Mouse (Mus musculus): Measurements from ENCODE around the gene Dcn.

Dcn gene

DNA sequence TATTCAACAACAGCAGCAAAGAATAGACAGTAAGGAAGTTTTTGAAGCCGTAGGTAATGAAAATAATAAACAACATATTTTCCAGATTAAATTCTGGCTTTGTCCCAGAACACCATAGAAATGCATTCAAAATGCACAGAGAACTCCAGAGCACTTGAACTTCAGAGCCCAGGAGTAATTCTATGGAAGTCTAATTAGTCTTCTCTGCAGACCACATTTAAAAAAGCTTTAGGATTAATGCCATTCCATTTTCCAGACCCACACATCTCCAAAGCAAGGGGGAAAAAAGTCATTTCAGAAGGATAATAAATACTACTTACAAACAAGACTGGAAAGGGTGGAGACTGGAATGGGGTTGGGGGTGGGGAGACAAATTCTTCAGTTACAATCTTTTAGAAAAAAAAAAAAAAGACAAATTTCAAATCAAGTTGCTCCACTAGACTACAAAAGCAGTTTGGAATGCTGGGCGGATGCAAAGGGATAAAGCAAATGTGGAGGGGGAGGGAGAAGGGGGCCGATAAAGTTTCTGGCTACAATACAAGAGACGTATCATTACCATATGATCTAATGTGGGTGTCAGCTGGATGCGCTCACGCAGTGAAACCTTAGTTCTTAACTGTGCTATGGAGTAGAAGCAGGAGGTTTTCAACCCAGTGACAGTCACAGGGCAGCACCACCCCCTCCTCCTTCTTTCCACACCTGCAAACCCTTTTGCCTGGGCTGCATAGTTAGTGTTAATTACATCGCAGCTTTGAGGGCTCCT, at the start of gene Dcn:
Gene Dcn, plus strand, starts transcription at position 606 of the 763 bp plus-strand sequence.
- in situ Hi-C loops (cut with MboI; ENCODE audit: unreplicated experiment in 2 of 2): no loop called here

DNA sequence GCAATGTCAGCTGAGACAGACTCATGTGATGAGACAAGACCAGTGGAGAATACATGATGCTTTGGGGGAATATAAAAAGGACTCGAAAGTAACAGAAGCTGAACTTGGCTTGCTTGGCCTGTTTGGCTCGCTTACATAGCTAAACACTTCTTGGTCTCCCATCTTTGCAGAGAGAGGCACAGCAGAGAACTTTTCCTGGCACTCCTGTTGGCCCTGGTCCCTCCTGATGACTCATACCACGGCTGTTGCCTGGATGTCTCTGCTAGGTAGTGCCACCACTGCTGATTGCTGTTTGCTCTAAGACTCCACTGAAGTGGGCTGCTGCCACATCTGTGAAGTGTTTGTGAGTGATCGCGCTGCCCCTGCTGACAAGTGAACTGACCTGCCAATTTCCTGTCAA, 42.7 kb upstream of the Dcn start:
- in situ Hi-C loops (cut with MboI; ENCODE audit: unreplicated experiment in 2 of 2): no loop called here

DNA sequence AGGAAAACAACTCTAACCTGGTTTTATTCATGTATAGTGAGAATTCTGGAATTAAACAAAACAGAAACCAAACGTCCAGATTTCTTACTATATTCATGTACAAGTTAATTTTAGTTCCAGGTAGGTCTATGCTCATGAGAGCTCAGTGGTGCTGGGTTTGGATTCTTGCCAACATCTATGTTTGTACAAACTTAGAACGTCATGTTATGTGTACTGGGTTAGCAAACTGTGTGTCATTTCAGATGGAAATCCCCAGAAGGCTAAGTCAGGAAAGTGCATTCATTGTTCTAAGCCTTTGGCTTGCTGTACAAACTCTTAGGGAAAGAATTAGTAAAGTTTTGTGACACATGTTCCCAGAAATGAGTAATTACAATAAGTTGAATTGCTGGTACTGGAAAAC, 37.1 kb upstream of the Dcn start:
- in situ Hi-C loops (cut with MboI; ENCODE audit: unreplicated experiment in 2 of 2): no loop called here

DNA sequence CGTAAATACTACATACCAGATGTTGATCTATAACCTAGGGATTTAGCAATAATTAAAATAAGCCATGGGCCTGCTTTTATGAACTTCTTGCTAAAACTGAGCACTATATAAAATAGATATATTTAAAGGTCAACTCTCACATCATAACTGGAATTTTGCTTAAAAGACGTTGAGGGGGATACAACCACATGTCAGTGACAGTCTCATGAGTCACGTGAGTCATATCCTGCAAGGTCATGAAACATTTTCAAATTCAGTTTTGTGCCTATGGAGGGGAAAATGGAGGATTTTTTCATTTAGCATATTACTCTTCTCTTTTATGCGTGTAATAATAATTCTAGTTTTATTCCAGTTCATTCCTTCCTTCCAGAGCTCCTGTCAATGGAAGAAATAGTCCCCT, 32.9 kb upstream of the Dcn start:
- in situ Hi-C loops (cut with MboI; ENCODE audit: unreplicated experiment in 2 of 2): no loop called here

DNA sequence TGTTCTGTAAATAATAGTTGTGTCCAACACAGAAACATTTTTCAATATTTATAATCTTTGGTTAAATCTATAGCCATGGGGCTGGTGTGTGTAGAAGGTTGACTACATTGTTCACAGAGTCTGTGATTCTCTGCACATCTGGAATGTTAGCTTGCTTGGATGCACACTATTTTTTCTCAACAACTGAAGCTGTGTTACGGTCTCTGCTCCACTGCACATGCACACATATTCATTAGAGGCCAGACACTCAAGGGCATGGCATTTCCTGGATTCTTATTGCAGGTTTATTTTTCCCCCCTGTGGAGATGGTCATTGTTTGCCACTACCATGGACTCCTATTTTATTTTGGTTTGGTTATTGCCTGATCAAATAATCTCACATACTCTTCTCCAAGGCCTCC, 26.5 kb upstream of the Dcn start:
- in situ Hi-C loops (cut with MboI; ENCODE audit: unreplicated experiment in 2 of 2): no loop called here

DNA sequence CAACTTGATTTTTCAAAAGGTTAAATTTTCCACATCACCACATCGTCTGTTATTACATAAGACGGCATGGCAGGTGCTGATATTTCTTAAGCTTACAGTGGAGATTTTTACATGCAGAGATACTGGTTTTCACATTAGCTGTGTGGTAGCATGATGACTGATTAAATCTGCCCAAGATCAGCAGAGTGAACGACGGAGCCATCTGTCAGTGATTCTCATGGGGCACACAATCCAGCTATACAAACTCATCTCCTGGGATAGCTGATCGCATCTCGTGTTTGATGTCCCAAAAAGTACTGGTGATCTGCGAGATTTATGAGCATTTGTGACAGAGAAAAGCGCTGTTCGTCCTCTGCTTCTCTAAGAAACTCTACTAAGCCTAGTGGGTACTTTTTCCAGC, 25.9 kb upstream of the Dcn start:
- in situ Hi-C loops (cut with MboI; ENCODE audit: unreplicated experiment in 2 of 2): no loop called here

DNA sequence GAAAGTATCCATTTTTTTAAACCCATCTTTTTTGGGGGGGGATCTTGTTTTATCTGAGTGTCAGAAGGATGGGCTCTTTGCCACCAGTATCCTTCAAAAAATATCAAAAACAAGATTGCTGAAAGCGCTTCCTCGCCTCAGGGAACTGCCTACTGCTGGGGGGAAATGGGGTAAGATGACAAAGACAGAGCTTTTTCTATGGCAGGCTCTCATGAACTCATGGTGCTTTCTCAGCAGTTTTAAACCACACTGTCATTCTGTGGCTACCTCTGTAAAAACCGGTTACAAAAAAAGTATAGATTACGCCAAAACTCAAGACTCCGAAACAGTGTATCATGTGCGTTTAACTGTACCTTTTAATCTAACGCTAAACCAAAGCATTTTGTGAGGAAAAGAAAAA, 22.4 kb upstream of the Dcn start:
- in situ Hi-C loops (cut with MboI; ENCODE audit: unreplicated experiment in 2 of 2): no loop called here

DNA sequence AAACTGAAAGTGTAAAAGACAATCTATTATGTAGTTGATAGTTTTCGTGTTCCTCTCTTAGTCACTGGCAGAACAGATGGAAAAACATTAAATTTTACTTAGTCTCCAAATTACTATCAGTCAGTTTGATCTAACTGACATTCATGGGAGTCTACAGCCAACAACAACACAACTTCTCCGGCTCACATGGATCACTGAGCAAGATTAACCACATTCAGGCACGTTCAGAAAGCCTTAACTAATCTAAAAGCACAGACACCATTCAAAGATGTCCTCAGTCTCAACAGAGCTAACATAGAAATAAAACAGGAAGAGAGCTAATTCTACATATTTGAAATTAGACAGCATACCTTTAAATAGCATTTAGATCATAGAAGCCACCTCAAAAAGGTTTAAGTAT, 12.6 kb upstream of the Dcn start:
- in situ Hi-C loops (cut with MboI; ENCODE audit: unreplicated experiment in 2 of 2): no loop called here

DNA sequence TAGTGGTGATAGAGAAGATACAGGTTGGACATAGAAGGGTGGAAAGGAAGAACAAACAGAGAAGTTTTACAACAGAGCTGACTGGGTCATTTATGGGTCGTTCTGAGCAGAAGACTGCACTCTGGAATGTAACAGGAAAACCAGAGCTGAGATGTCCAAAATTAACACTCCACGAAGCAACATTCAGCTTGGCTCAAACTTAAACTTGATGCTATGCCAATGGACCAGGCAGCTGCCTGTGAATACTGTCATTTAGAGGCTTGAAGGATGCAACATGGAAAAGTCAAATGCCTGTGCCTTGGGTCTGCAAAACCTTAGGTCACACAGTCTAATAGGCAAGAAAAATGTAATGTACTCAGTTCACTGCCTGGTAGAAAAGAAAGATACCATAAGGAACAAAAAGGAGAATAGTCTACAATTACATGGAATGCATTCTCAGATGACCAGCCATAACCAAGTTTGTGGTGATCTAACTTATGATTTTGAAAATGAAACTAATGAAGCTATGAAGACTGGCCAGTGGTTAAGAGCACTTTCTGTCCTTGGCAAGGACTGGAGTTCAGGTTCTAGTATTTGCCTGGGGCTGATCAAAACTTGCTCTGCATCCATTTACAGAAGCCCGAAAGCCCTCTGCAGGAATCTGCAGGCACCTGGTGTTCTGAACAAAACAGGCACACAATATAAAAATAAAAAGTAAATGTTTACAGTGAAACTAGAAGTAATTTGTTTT, 9.8 kb upstream of the Dcn start:
- in situ Hi-C loops (cut with MboI; ENCODE audit: unreplicated experiment in 2 of 2): no loop called here

DNA sequence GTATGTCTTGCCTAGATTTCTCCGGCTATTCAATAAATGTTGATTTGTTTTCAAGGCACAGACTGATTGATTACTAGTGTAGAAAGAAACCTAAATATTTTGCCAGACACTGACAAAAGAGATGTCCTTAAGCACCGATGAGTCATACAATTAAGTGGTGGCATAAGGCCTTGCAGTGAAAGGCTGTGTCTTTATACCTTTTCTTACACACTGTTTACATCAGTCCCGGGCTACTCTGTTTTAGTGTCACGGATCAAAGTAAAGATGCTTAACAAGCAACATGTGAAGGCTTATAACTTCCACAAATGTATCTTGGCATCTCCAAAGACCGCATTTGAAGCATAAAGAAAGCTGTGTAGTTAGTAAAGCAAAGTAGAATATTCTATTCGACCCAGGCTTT, 3.9 kb upstream of the Dcn start:
- in situ Hi-C loops (cut with MboI; ENCODE audit: unreplicated experiment in 2 of 2): no loop called here

DNA sequence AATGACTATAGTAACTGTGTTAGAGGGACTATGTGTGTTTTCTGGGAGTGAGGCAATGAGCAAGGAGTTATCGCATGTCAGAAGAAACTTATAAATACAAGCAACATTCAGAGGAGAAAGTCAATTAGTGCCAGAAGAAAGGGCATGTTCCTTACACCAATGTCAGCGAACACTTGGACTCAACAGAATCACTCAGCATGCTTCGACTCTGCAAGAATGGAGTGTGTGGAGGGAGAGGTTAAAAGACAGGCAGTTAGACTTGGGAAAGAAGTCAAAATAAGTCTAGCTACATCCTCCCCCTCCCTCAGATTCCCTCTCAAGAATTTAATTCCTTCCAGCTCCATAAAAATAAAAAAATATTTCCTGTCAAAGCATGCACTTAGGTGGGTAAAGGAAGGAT, 1.1 kb upstream of the Dcn start:
- in situ Hi-C loops (cut with MboI; ENCODE audit: unreplicated experiment in 2 of 2): no loop called here

DNA sequence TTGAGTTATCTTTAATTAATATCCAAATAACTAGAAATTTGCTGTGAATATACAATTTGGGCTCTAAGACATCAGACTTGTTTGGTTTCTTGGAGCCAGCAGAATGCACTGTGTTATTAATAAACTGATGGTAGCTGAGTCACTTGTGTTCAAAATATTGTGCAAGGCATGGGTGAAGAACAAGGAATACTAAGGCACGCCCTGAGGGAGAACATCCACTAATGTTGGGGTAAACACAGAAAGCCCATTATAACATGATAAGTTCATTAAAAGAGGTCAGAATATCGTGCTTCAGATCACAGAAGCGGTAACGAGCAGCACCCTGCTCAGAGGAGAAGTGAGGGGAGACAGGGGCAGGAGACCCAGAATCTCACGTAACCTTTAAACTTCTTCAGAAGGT, 2.7 kb downstream of the Dcn start:
- in situ Hi-C loops (cut with MboI; ENCODE audit: unreplicated experiment in 2 of 2): no loop called here

DNA sequence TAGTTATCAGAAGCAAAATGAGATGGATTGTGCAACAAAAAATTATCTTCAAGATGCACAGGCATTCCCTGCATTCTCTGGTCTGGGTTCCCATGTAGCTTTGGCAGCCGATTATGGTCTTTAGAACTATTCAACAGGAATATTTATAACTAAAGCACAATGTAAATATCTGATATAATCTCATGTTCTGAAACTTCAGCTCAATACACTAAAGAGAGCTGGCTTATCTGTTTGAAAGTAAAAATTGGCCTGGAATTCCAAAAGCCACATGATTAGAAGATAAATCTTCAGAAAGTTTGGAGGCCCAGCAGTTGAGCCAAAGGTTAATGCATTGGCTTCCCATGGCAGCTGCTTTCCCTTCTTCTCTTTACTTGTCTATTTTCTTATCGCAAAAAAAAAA, 4.6 kb downstream of the Dcn start:
- in situ Hi-C loops (cut with MboI; ENCODE audit: unreplicated experiment in 2 of 2): no loop called here

DNA sequence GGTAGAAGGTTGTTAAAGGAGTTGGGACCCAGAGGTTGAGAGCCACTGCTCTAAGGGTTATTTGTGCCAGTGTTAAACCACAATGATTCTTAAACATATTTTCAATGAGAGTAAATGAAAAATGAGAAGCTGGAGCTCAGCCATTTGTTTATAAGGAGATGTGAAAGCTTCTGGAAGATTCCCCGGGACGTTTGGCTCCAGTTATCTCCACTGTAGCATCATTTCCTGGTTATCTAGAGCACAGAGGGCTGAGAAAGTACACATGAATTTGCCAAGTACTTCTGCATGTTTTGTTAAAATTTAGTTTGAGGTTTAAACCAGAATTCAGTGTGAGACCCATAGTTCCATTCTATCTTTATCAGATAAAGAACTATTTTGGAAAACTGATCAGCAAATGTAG, 5.7 kb downstream of the Dcn start:
- in situ Hi-C loops (cut with MboI; ENCODE audit: unreplicated experiment in 2 of 2): no loop called here

DNA sequence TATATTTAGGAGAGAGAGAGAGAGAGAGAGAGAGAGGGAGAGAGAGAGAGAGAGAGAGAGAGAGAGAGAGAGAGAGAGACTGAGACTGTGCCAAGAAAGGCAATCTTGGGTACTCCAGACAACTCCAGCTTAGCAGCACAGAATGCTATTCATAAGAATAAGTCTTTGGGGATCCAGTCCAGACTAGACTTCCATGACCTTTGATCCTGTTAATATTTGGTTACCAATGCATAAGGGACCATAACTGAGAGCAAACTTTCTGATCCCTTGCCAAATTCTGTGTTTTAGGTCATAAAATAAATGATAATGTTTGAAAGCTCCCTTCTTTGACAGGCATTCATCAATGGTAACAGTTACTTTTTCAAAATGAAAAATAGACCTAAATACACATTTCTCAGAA, 6.7 kb downstream of the Dcn start:
- in situ Hi-C loops (cut with MboI; ENCODE audit: unreplicated experiment in 2 of 2): no loop called here

DNA sequence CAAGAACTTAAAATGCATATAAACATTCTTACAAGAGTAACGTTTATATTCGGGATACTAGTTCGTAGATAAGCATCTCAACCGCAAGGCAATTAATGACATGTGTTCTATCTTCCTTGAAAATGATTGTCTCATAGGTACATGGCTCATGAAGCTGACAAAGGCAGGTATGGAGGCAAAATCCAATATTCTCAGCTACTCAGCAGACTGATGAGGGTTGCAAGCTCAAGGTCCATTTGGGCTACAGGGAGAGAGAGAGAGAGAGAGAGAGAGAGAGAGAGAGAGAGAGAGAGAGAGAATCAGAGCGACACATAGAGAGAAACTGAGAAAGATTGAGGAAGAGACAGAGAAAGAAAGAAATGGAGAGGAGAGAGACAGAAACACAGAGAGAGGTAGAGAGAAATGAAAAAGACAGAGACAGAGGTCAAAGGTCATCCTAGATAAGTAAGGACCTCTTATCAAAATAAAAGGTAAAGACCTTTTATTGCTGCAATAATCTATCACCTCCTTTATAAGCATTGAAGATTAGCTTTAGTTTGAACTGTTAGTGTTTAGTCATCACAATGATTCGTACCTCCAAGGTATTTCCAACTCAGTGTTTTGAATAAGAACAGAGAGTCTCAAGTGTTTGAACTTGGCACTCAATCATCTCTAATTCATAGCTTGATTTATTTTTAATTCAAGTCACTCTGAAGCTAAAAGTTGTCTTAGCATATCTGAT, 8.0 kb downstream of the Dcn start:
- in situ Hi-C loops (cut with MboI; ENCODE audit: unreplicated experiment in 2 of 2): no loop called here

DNA sequence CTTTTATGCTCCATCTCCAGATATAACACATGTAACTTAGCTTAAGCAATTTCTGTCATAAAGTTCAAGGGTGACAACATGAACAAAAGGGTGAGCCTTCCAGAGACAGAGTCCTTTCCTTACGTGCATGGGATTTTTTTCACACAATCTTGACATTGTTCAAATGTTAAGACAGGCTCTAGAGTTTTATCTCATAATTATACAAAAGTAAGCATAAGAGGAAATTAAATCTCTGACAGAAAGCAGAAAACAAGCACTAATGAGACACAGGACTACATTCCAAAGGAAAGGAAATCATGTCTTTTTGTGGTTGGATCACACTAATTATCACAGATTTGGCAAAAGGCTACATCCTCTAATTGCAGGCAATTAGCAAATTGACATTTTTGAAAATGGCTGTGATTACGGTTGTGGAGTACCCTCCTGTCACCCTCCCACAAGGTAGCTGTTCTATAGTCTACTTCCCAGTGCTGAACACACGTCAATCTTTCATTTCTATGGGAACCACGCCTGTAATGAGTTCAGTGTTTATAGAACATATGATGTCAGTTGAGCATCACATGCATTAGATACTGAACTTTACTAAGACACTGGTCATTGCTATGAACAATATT, 13.1 kb downstream of the Dcn start:
- in situ Hi-C loops (cut with MboI; ENCODE audit: unreplicated experiment in 2 of 2): no loop called here

DNA sequence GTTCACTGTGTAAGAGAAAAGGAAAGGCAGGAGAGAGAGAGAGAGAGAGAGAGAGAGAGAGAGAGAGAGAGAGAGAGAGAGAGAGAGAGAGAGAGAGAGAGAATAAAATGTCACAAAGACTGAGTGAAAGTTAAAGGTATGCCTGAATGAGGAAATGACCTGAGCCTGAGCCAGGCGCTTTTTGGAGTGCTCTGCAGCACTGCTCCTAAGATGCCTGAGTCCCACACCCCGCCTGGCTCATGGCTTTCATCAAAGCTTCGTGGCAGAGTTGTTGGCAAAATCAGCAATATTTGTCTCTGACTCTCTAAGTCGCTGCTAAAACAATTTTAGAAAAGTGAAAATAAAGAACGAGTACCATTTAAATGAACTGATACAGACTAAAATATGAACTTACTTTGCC, 18.2 kb downstream of the Dcn start:
- in situ Hi-C loops (cut with MboI; ENCODE audit: unreplicated experiment in 2 of 2): no loop called here

DNA sequence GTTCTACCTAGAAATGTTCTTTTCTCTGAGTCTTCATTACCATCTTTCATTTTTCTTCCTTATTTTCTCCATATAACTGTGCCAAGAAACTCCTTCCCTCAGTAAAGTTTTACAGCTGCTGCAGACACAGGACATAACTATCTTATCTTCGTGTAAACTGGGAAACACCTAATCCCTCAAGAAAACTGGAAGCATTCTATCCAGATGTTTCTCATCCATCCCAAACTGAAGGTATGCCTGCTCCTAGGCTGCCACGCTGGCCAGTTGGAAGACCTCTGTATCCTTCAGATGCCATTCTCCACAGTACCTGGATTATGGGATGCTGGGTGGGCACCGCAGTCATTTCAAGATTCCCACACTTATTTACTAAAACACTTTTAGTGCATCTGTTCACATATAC, 44.0 kb downstream of the Dcn start:
- in situ Hi-C loops (cut with MboI; ENCODE audit: unreplicated experiment in 2 of 2): no loop called here

DNA sequence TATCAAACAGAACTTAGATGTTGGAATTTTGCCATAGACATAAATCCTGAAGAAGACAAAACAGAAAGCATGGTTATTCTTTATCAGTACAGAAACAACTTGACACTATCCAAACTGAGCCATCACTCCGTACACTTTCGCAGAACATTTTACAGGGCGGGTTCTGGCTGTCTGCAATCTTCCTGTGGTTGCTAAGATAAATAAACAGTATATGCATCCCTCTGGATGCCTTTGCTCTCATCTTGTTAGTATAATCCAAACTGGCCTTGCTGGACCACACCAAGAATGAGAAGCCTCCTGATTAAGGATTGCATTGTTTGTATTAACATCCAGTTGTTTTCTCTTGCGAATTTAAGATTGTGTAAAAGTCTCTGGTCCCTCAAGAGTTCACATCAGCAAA, 56.3 kb downstream of the Dcn start:
- in situ Hi-C loops (cut with MboI; ENCODE audit: unreplicated experiment in 2 of 2): no loop called here

DNA sequence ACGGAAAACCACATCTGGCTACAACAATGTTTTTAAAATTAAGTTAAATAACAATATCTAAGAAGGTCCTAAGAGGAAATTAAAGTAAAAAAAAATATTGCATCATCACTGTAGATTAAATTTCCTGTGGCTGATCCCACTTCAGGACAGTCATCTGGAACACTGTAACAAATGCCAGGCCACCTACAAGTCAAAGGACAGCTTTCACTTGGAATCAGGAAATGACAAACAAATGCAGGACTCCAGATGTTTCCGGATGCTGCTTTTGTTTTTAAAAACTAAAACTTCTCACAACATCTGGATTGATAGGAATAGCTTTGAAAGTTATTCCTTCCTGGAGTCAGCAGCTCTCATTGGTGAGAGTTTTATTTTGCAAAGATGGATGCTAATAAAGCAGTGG, 57.5 kb downstream of the Dcn start:
- in situ Hi-C loops (cut with MboI; ENCODE audit: unreplicated experiment in 2 of 2): no loop called here
